Mouse (Mus musculus) ovary, postnatal 10 days (tissue): ENCODE measurements around the gene B3galt5.

ENCODE experiments used
- DNase-seq: peaks from one replicate; pipeline ENCODE4 v3.0.0; 2022; ENCODE audit warnings: low spot score

B3galt5 gene

GRCm38 (mm10) chr16:96235366-96235970 is at the start of gene B3galt5:
Gene B3galt5, plus strand, starts transcription at chr16:96235801.
- no peak for DNase-seq

GRCm38 (mm10) chr16:96187619-96188018 is 48.0 kb upstream of the B3galt5 start:
- DNase-seq, result no peak

- peak; percentile 99 for DNase-seq
Observed at GRCm38 (mm10) chr16:96191531-96192506, 43.8 kb upstream of the B3galt5 start, which contains the start of gene Lca5l. Gene Lca5l, minus strand, starts transcription at chr16:96192271.

- DNase-seq, result peak; percentile 45
Observed at GRCm38 (mm10) chr16:96199913-96200701, 35.5 kb upstream of the B3galt5 start, which contains the start of gene Sh3bgr. Gene Sh3bgr, plus strand, starts transcription at chr16:96200450.

- DNase-seq, result no peak
Observed at GRCm38 (mm10) chr16:96200702-96201028, 34.9 kb upstream of the B3galt5 start.

GRCm38 (mm10) chr16:96201485-96202232 is 33.9 kb upstream of the B3galt5 start:
- DNase-seq, result no peak

GRCm38 (mm10) chr16:96209789-96210188 is 25.8 kb upstream of the B3galt5 start:
- DNase-seq, result no peak

GRCm38 (mm10) chr16:96210856-96211255 is 24.7 kb upstream of the B3galt5 start:
- no peak for DNase-seq

GRCm38 (mm10) chr16:96213027-96213426 is 22.6 kb upstream of the B3galt5 start:
- DNase-seq, result no peak

GRCm38 (mm10) chr16:96221491-96221890 is 14.1 kb upstream of the B3galt5 start:
- no peak for DNase-seq

GRCm38 (mm10) chr16:96221959-96222358 is 13.6 kb upstream of the B3galt5 start:
- no peak for DNase-seq

- no peak for DNase-seq
Observed at GRCm38 (mm10) chr16:96222452-96222851, 13.1 kb upstream of the B3galt5 start.

GRCm38 (mm10) chr16:96228438-96228837 is 7.2 kb upstream of the B3galt5 start:
- no peak for DNase-seq

- DNase-seq, result no peak
Observed at GRCm38 (mm10) chr16:96229044-96229555, 6.5 kb upstream of the B3galt5 start.

GRCm38 (mm10) chr16:96230411-96230810 is 5.2 kb upstream of the B3galt5 start:
- peak; percentile 30 for DNase-seq

GRCm38 (mm10) chr16:96231251-96231650 is 4.3 kb upstream of the B3galt5 start:
- no peak for DNase-seq

- no peak for DNase-seq
Observed at GRCm38 (mm10) chr16:96231974-96232373, 3.6 kb upstream of the B3galt5 start.

GRCm38 (mm10) chr16:96233996-96234395 is 1.6 kb upstream of the B3galt5 start:
- no peak for DNase-seq

GRCm38 (mm10) chr16:96244496-96244895 is 8.9 kb downstream of the B3galt5 start:
- DNase-seq, result no peak

GRCm38 (mm10) chr16:96249635-96250034 is 14.0 kb downstream of the B3galt5 start:
- no peak for DNase-seq

- DNase-seq, result no peak
Observed at GRCm38 (mm10) chr16:96252146-96252545, 16.5 kb downstream of the B3galt5 start.
